Mouse (Mus musculus): ENCODE measurements at regions not wholly inside any gene's neighbourhood (a gene's known extent, or its start where the extent isn't known, plus 50 kb on each side); places are given as distances from the start of the nearest gene placed in this dataset.

- DNase-seq (ENCODE audit: low spot score): peak; percentile 30
Observed at GRCm38 (mm10) chr7:88544393-88544792, 114.3 kb downstream of the Rab38 start.

DNA sequence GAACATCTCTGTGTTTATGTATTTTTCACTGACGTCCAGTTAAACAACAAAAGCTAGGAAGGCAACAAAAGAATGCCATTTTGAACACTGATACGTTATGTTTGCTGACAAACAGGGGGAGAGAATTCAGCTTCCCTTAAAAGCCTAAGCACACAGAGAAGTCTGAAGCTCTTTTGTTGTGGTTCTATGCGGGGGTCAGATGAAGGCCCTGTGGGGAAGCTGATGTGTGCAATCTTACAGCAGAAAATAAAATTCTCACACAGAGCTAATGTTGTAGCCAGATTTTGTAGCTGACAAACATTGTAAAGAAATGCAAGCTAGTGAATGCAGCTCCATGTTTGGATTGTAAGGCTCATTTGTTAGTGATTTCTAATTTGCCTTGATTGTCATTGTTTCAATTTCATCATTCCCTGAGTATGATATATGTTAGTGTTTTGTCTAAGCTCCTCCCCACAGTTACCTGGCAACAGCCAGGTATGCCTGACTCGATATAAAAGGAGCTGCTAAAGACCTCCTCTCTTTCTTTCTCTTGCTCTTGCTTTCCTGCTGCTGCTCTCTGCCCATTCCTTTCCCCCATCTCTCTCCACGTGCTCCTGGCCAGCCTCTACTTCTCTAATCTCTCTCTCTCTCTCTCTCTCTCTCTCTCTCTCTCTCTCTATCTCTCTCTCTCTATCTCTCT, 115.0 kb downstream of the Rab38 start:
- no peak for DNase-seq (ENCODE audit: low spot score)

DNA sequence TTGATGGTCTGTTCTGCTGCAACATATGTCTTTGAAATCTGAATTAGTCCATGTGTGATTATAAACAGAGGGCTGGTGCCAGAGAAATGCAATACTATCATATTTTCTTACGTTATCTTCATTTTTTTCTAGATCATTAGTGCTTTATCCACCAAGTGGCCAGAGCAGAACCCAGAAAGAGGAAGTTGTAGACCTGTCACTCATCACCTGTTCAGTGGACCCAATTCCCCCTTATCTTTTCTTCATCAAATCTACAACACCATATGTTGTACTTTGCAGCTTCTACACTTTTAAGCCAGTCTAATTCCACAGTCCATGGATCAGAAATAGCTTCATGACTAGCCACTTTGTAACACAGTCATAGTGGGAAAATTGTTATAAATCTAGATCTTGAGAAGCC, 145.0 kb downstream of the Rab38 start:
- no peak for DNase-seq (ENCODE audit: low spot score)

DNA sequence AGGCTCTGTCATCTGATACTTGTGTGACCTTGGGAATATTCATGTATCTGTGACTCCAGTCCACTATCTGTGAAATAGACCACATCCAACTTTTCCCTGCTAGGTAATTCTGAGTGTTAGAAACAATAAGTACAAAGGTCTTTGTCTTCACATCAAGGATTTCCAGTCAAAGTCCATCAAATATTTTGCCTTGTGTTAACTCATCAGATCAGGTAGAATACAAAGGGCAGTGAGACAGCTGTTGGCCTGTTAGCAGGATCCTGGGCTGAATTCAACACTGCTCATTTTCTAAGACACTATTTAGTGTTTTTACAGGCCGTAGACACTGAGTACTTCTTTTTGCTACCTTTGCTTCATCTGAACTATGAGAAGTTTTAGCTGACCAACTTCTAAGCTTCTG, 170.7 kb downstream of the Rab38 start:
- no peak for DNase-seq (ENCODE audit: low spot score)
